8 mouse cellular contexts compared by ENCODE assay signal in the genomic region with DNA sequence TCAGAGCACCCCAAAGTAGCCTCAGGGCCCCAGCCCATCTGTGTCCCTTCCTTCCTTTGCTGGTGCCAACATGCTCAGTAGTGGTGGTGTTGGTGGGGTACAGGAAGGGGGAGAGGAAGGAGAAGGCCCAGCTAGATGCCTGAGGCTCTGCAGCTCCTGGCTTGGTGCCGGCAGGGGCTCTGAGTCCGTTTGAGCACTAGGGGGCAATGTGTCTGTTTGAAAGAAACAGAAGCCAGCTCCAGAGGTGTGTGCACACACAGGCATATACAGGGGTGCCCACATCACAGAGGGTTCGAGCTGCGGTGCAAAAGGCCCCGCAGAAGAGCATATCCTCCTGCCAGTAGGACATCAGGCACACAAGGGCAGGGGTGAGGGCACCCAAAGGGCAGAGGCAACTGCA. TPM values are rescaled to one million over a fixed set of nuclear protein-coding genes. Genes with fewer than 3 reads are reported as not detected.
DNase-seq lines count a peak whose midpoint lies in the region; ATAC-seq and TF ChIP-seq lines count a peak whose summit lies in the region.

No protein-coding gene starts in this region.

- no peak overlapping the region for H3K9ac ChIP-seq in embryonic facial prominence, embryonic 15.5 days
- H3K9ac ChIP-seq in lung, embryonic 14.5 days, result no peak overlapping the region

- intact Hi-C loops in heart, postnatal 10 days (cut with DNase I), result loop anchor here (1.0 to 10.0 kb wide), 5 partner anchors 269 to 739 kb away; no protein-coding TSS in a partner anchor

- H3K4me3 ChIP-seq in embryonic facial prominence, embryonic 15.5 days (replicated peaks), result 0 out of 2 replicates have a peak overlapping the region, but pooled peaks have one; percentile 2
- H3K4me3 ChIP-seq in lung, embryonic 14.5 days (ENCODE audit: low read depth, low read length), result no peak overlapping the region

- no peaks in the 10 kb centered on the region for H3K36me3 ChIP-seq in embryonic facial prominence, embryonic 15.5 days
- H3K36me3 ChIP-seq in lung, embryonic 14.5 days (ENCODE audit: insufficient read depth), result 0 out of 2 replicates have a peak, but pooled peaks cover under 1% of the 10 kb centered on the region

- ATAC-seq in embryonic facial prominence, embryonic 15.5 days (ENCODE audit: insufficient number of reproducible peaks, low FRiP score, low TSS enrichment, low read depth), result no peak
- 0 out of 2 replicates have a peak, but pooled peaks have one; percentile 11 for ATAC-seq in lung, embryonic 14.5 days (ENCODE audit: insufficient read depth)

- peaks cover 46% of the 10 kb centered on the region for H3K4me1 ChIP-seq in embryonic facial prominence, embryonic 15.5 days
- peaks cover 10% of the 10 kb centered on the region for H3K4me1 ChIP-seq in lung, embryonic 14.5 days (ENCODE audit: insufficient read depth)

- DNase-seq in 3T3-L1 (ENCODE audit: low read depth, low spot score) (peak; percentile 88), adipocyte (ENCODE audit: low spot score) (peak; percentile 87)
- DNase-seq in heart, postnatal 10 days, result peak; percentile 90 to 94
- DNase-seq in kidney, postnatal 36 days, result peak; percentile 70 to 88
- DNase-seq in lung, embryonic 14.5 days, result peak; percentile 95
- DNase-seq in ovary, adult 18-20 months (ENCODE audit: low spot score), result peak; percentile 43
- DNase-seq in thymus, postnatal 25 days, result peak; percentile 87

- WGBS in embryonic facial prominence, embryonic 15.5 days, result 3% methylated on average over 5 of the region's 5 CpGs
- 2% methylated on average over 5 of the region's 5 CpGs for WGBS in lung, embryonic 14.5 days

- peak; percentile 87 for TF ChIP-seq CTCF in lung, embryonic 14.5 days (IDR thresholded peaks at IDR 0.05; ENCODE audit: low read depth)

- H3K27me3 ChIP-seq in embryonic facial prominence, embryonic 15.5 days, result peaks cover 4% of the 10 kb centered on the region; the same call in 1 of the 2 replicates
- peaks cover 12% of the 10 kb centered on the region for H3K27me3 ChIP-seq in lung, embryonic 14.5 days (ENCODE audit: insufficient read depth, low read length)

- H3K4me2 ChIP-seq in embryonic facial prominence, embryonic 15.5 days (replicated peaks), result 0 out of 2 replicates have a peak overlapping the region, but pooled peaks have one; percentile 82
- 0 out of 2 replicates have a peak overlapping the region, but pooled peaks have one; percentile 98 for H3K4me2 ChIP-seq in lung, embryonic 14.5 days

- no peaks in the 10 kb centered on the region for H3K9me3 ChIP-seq in embryonic facial prominence, embryonic 15.5 days (replicated peaks)
- H3K9me3 ChIP-seq in lung, embryonic 14.5 days (ENCODE audit: low read depth, low read length), result no peaks in the 10 kb centered on the region

- peak overlapping the region; percentile 48; the same call in 1 of the 2 replicates for H3K27ac ChIP-seq in embryonic facial prominence, embryonic 15.5 days (replicated peaks)
- H3K27ac ChIP-seq in lung, embryonic 14.5 days (ENCODE audit: low read depth), result no peak overlapping the region

RNA-seq across cellular contexts. Expression of a gene that starts 3.0 kb away (rescaled TPM):
- 34.1 and 39.3 TPM in 2 replicates for polyA plus RNA-seq in embryonic facial prominence, embryonic 15.5 days (2015; fragmentation: Nextera tagmentation; extraction: Ambion mirVana)
- 10 to 100 TPM; 17.5 to 18.9 TPM for total RNA-seq in heart, postnatal 10 days (2021)
- polyA plus RNA-seq in lung, embryonic 14.5 days (2014; fragmentation: Nextera tagmentation; extraction: Ambion mirVana), result 8.9 and 9.7 TPM in 2 replicates

Comparison
In these comparisons a context has a peak if more than half of its experiments do, and no peak if none do; other contexts are left out.
1. DNase-seq: peak in every context shown above with its lines; median percentile 95 in lung, embryonic 14.5 days; 92 in heart, postnatal 10 days; 88 in 3T3-L1; 87 in adipocyte; 87 in thymus, postnatal 25 days; 79 in kidney, postnatal 36 days; 43 in ovary, adult 18-20 months.